Mouse (Mus musculus) heart, postnatal 0 days (tissue): Measurements from ENCODE around the gene Rasgef1a. TPM values are rescaled to one million over a fixed set of nuclear protein-coding genes. Genes with fewer than 3 reads are reported as not detected.

Source experiments
- ATAC-seq: fragments of 200-750 bp; cut with Nextera tagmentation; 2 replicates; pipeline ENCODE4 v1.8.0; 2017; ENCODE audit warnings: low read depth, moderate number of reproducible peaks, moderate library complexity; ENCODE audit not compliant: insufficient read depth
- DNase-seq: peaks from one replicate; pipeline ENCODE4 v3.0.0-alpha.2; 2016; ENCODE audit warnings: low spot score
- H3K27ac ChIP-seq: fragments of 300-500 bp; sonication (generic); 2 replicates; pipeline ENCODE4 v1.5.1; 2014; ENCODE audit warnings: low read depth, mild to moderate bottlenecking
- H3K27me3 ChIP-seq: fragments of 300-500 bp; sonication (generic); 2 replicates; pipeline ENCODE4 v1.6.1; 2014; ENCODE audit warnings: low read length, mixed read lengths; ENCODE audit not compliant: control insufficient read depth, insufficient read depth
- H3K36me3 ChIP-seq: fragments of 300-500 bp; sonication (generic); replicated peaks from 2 replicates; pipeline ENCODE4 v1.6.1; 2014; ENCODE audit warnings: low read length, mixed read lengths; ENCODE audit not compliant: control insufficient read depth, insufficient read depth
- H3K4me1 ChIP-seq: fragments of 300-500 bp; sonication (generic); 2 replicates; pipeline ENCODE4 v1.6.1; 2014; ENCODE audit warnings: antibody characterized with exemption; ENCODE audit not compliant: control insufficient read depth, insufficient read depth
- H3K4me2 ChIP-seq: fragments of 300-500 bp; sonication (generic); 2 replicates; pipeline ENCODE4 v1.6.1; 2014; ENCODE audit warnings: low read depth, mild to moderate bottlenecking, low read length, moderate library complexity
- H3K4me3 ChIP-seq: fragments of 300-500 bp; sonication (generic); 2 replicates; pipeline ENCODE4 v1.5.1; 2014; ENCODE audit warnings: low read depth, low read length
- H3K9ac ChIP-seq: fragments of 300-500 bp; sonication (generic); replicated peaks from 2 replicates; pipeline ENCODE4 v1.6.1; 2014; ENCODE audit warnings: low read depth, low read length, mixed read lengths
- H3K9me3 ChIP-seq: fragments of 300-500 bp; sonication (generic); replicated peaks from 2 replicates; pipeline ENCODE4 v1.6.1; 2016; ENCODE audit warnings: low read length; ENCODE audit not compliant: control insufficient read depth
- CTCF ChIP-seq: IDR thresholded peaks from 2 replicates; pipeline ENCODE4 v1.5.1; 2016; ENCODE audit warnings: antibody characterized with exemption, control low read depth, low read depth
- EP300 ChIP-seq: IDR thresholded peaks from 2 replicates; pipeline ENCODE4 v1.6.1; 2016; ENCODE audit warnings: antibody characterized with exemption, low read depth
- WGBS: fragments of 180-500 bp; shearing (Covaris S2); extraction: QIAGEN DNeasy Blood & Tissue Kit; methylation state at CpG from one replicate; pipeline ENCODE4 v1.1.7; 2014; 5-methylcytosine and 5-hydroxymethylcytosine counted together
- polyA plus RNA-seq: library from polyadenylated mRNA; unstranded; fragments of >200 nt; fragmentation: Nextera tagmentation; extraction: Ambion mirVana; gene quantifications from 2 replicates; pipeline ENCODE4 v1.2.1, GENCODE M21; 2015
- total RNA-seq: library from RNA; depleted of rRNA; stranded (reverse); fragments of >200 nt; gene quantifications from 2 replicates; pipeline ENCODE4 v1.2.3, GENCODE M21; 2014; ENCODE audit warnings: low replicate concordance

The Rasgef1a gene
- total and polyA plus RNA-seq, 2 experiments from 2014 or later, result 0.16 to 2.1 TPM

GRCm38 (mm10) chr6:118007843-118008539 is 3.2 kb upstream of the Rasgef1a start:
- no peak overlapping the region for H3K27ac ChIP-seq
- 0 out of 2 replicates have a peak, but pooled peaks cover 5% of the 10 kb centered on the region for H3K4me1 ChIP-seq
- H3K36me3 ChIP-seq, result no peaks in the 10 kb centered on the region
- H3K27me3 ChIP-seq, result peaks cover 25% of the 10 kb centered on the region
- H3K9me3 ChIP-seq, result no peaks in the 10 kb centered on the region
- ATAC-seq (peak; percentile 68; the same call in 1 of the 2 replicates), DNase-seq (peak; percentile 36)
- TF ChIP-seq CTCF (no peak), EP300 (no peak)
- WGBS, result 56% methylated on average over 4 of the region's 4 CpGs
- no peak overlapping the region for H3K4me2 ChIP-seq
- H3K4me3 ChIP-seq, result no peak overlapping the region
- H3K9ac ChIP-seq, result no peak overlapping the region

GRCm38 (mm10) chr6:118010256-118010655 is 982 bp upstream of the Rasgef1a start:
- H3K4me2 ChIP-seq, result no peak overlapping the region
- WGBS, result 52% methylated on average over 3 of the region's 3 CpGs
- no peak for DNase-seq
- no peaks in the 10 kb centered on the region for H3K9me3 ChIP-seq
- peaks cover 40% of the 10 kb centered on the region for H3K27me3 ChIP-seq
- H3K27ac ChIP-seq, result no peak overlapping the region
- ATAC-seq, result no peak
- TF ChIP-seq EP300, result no peak
- TF ChIP-seq CTCF, result no peak
- 0 out of 2 replicates have a peak, but pooled peaks cover 5% of the 10 kb centered on the region for H3K4me1 ChIP-seq
- no peak overlapping the region for H3K9ac ChIP-seq
- H3K36me3 ChIP-seq, result no peaks in the 10 kb centered on the region
- no peak overlapping the region for H3K4me3 ChIP-seq

DNA sequence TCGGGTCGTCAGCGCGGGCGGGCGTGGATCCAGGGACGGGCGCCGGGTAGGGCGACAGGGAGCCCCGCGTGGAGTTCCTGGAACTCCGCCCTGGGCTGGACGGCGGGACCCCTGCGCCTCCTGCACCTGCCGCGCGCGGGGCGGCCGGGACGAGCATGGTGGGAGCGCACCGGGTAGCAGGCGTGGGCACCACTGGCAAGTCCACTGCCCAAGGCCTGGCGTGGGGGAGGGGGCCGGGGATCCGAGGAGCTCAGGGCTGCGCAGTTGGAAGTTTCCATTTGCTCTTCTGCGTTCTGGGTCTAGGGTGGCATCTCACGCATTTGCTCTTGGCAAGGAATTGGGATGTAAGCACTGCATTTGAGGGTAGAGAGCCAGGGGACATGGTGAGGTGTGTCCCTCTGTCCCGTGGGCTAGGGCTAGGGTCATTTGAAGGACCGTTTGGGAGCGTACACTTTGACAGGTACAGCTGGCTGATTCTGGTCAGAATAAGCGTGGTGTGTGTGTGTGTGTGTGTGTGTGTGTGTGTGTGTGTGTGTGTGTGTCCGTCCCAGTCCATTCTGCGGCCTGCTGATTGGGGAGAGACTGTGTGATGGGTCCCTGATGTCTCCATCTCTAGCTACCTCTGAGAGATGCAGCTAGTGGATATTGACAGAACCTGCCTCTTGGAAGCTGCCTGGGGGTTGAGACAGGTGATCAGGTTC is 528 bp downstream of the Rasgef1a start:
- WGBS, result 10% methylated on average over 38 of the region's 38 CpGs
- Histone ChIP-seq H3K27ac (no peak overlapping the region), H3K27me3 (peaks cover 42% of the 10 kb centered on the region), H3K9ac (peak overlapping the region; percentile 40), H3K36me3 (no peaks in the 10 kb centered on the region), H3K4me3 (peak overlapping the region; percentile 50), H3K4me1 (0 out of 2 replicates have a peak, but pooled peaks cover 5% of the 10 kb centered on the region), H3K9me3 (no peaks in the 10 kb centered on the region), H3K4me2 (peak overlapping the region; percentile 83)
- ATAC-seq, result peak; percentile 15; the same call in 1 of the 2 replicates
- TF ChIP-seq CTCF (no peak), EP300 (no peak)
- DNase-seq, result no peak

- DNase-seq (no peak), ATAC-seq (no peak)
- H3K4me1 ChIP-seq, result 0 out of 2 replicates have a peak, but pooled peaks cover 5% of the 10 kb centered on the region
- WGBS, result 72% methylated on average over 3 of the region's 3 CpGs
- H3K36me3 ChIP-seq, result no peaks in the 10 kb centered on the region
- H3K27me3 ChIP-seq, result peaks cover 42% of the 10 kb centered on the region
- TF ChIP-seq EP300, result no peak
- TF ChIP-seq CTCF, result no peak
- H3K9me3 ChIP-seq, result no peaks in the 10 kb centered on the region
- no peak overlapping the region for H3K4me3 ChIP-seq
- no peak overlapping the region for H3K4me2 ChIP-seq
- H3K9ac ChIP-seq, result no peak overlapping the region
- no peak overlapping the region for H3K27ac ChIP-seq
These were observed 1.1 kb downstream of the Rasgef1a start for GRCm38 (mm10) chr6:118012317-118012700.

GRCm38 (mm10) chr6:118012987-118013866 is 2.0 kb downstream of the Rasgef1a start:
- no peak overlapping the region for H3K9ac ChIP-seq
- WGBS, result 70% methylated on average over 11 of the region's 11 CpGs
- peaks cover 46% of the 10 kb centered on the region for H3K27me3 ChIP-seq
- H3K4me2 ChIP-seq, result no peak overlapping the region
- H3K9me3 ChIP-seq, result no peaks in the 10 kb centered on the region
- H3K36me3 ChIP-seq, result no peaks in the 10 kb centered on the region
- H3K4me3 ChIP-seq, result no peak overlapping the region
- DNase-seq (no peak), ATAC-seq (no peak)
- no peak overlapping the region for H3K27ac ChIP-seq
- H3K4me1 ChIP-seq, result 0 out of 2 replicates have a peak, but pooled peaks cover 2% of the 10 kb centered on the region
- TF ChIP-seq CTCF (no peak), EP300 (no peak)
